In genomic region chr8:120735770-120736481, GRCm38 (mm10) we compare ENCODE assay signal across 8 mouse cellular contexts. TPM values are rescaled to one million over a fixed set of nuclear protein-coding genes. Genes with fewer than 3 reads are reported as not detected.
A peak's percentile ranks its signal among the peaks of the same experiment; 100 is the strongest.
DNase-seq lines count a peak whose midpoint lies in the region; ATAC-seq and TF ChIP-seq lines count a peak whose summit lies in the region.

Irf8 (plus strand) TSS chr8:120736358.

- H3K36me3 ChIP-seq in E14TG2a.4 (ENCODE audit: insufficient read depth, low read length) = no peaks in the 10 kb centered on the region
- no peaks in the 10 kb centered on the region for H3K36me3 ChIP-seq in forebrain, postnatal 0 days (ENCODE audit: insufficient read depth)
- peaks cover 5% of the 10 kb centered on the region for H3K36me3 ChIP-seq in liver, postnatal 0 days (replicated peaks; ENCODE audit: insufficient read depth, low read length)
- H3K36me3 ChIP-seq in neural tube, embryonic 13.5 days = no peaks in the 10 kb centered on the region
- H3K36me3 ChIP-seq in stomach, postnatal 0 days (ENCODE audit: control insufficient read depth, insufficient read depth, low read length) = no peaks in the 10 kb centered on the region

- TF ChIP-seq POLR2A in cerebellum, adult 2 months (IDR thresholded peaks at IDR 0.05; ENCODE audit: borderline replicate concordance, insufficient read depth, low read length) = no peak

- DNase-seq in cerebellum, adult 2 months = peak; percentile 54 to 57
- peak; percentile 93 for DNase-seq in forebrain, postnatal 0 days
- peak; percentile 83 for DNase-seq in heart, postnatal 25 days (ENCODE audit: low spot score)
- no peak for DNase-seq in large intestine, adult 2 months (ENCODE audit: low read depth, low spot score)
- peak; percentile 88 for DNase-seq in liver, postnatal 0 days
- peak; percentile 91 for DNase-seq in stomach, postnatal 0 days (ENCODE audit: low spot score)

- H3K27ac ChIP-seq in cerebellum, adult 2 months (ENCODE audit: insufficient read depth, low read length) = no peak within 1 kb of the TSS
- no peak within 1 kb of the TSS for H3K27ac ChIP-seq in forebrain, postnatal 0 days (ENCODE audit: low read depth, low read length)
- peak within 1 kb of the TSS; percentile 72 for H3K27ac ChIP-seq in liver, postnatal 0 days (ENCODE audit: low read depth)
- no peak within 1 kb of the TSS for H3K27ac ChIP-seq in neural tube, embryonic 13.5 days (replicated peaks)
- peak within 1 kb of the TSS; percentile 36 for H3K27ac ChIP-seq in stomach, postnatal 0 days (replicated peaks)

- H3K4me3 ChIP-seq in E14TG2a.4 (replicated peaks; ENCODE audit: low read length) = peak within 1 kb of the TSS; percentile 79
- H3K4me3 ChIP-seq in cerebellum, adult 2 months (replicated peaks; ENCODE audit: insufficient read depth, low read depth, low read length) = peak within 1 kb of the TSS; percentile 50
- H3K4me3 ChIP-seq in forebrain, postnatal 0 days (ENCODE audit: low read depth, low read length) = peak within 1 kb of the TSS; percentile 52
- H3K4me3 ChIP-seq in liver, postnatal 0 days (ENCODE audit: low read depth, low read length) = peak within 1 kb of the TSS; percentile 56
- peak within 1 kb of the TSS; percentile 50 for H3K4me3 ChIP-seq in neural tube, embryonic 13.5 days
- peak within 1 kb of the TSS; percentile 51 for H3K4me3 ChIP-seq in stomach, postnatal 0 days (ENCODE audit: low read depth, low read length)

- no peak for TF ChIP-seq EP300 in liver, postnatal 0 days (IDR thresholded peaks at IDR 0.05; ENCODE audit: low read depth)
- no peak for TF ChIP-seq EP300 in stomach, postnatal 0 days (optimal IDR thresholded peaks at IDR 0.05)

- H3K9me3 ChIP-seq in E14TG2a.4 (ENCODE audit: low read length) = no peaks in the 10 kb centered on the region
- no peaks in the 10 kb centered on the region for H3K9me3 ChIP-seq in forebrain, postnatal 0 days (ENCODE audit: low read length)
- H3K9me3 ChIP-seq in liver, postnatal 0 days (ENCODE audit: low read length) = no peaks in the 10 kb centered on the region
- H3K9me3 ChIP-seq in neural tube, embryonic 13.5 days = no peaks in the 10 kb centered on the region
- H3K9me3 ChIP-seq in stomach, postnatal 0 days (ENCODE audit: control insufficient read depth, low read length) = no peaks in the 10 kb centered on the region

- peaks cover 24% of the 10 kb centered on the region for H3K4me1 ChIP-seq in E14TG2a.4 (replicated peaks; ENCODE audit: low read depth, low read length)
- no peaks in the 10 kb centered on the region for H3K4me1 ChIP-seq in cerebellum, adult 2 months (ENCODE audit: control insufficient read depth, insufficient read depth, low read length)
- 0 out of 2 replicates have a peak, but pooled peaks cover 5% of the 10 kb centered on the region for H3K4me1 ChIP-seq in forebrain, postnatal 0 days (ENCODE audit: insufficient read depth)
- H3K4me1 ChIP-seq in liver, postnatal 0 days (ENCODE audit: insufficient read depth) = peaks cover 5% of the 10 kb centered on the region; the same call in 1 of the 2 replicates
- peaks cover 25% of the 10 kb centered on the region for H3K4me1 ChIP-seq in neural tube, embryonic 13.5 days (replicated peaks)
- peaks cover 3% of the 10 kb centered on the region; the same call in 1 of the 2 replicates for H3K4me1 ChIP-seq in stomach, postnatal 0 days (replicated peaks; ENCODE audit: control insufficient read depth, insufficient read depth)

- H3K9ac ChIP-seq in forebrain, postnatal 0 days = peak within 1 kb of the TSS; percentile 41
- H3K9ac ChIP-seq in liver, postnatal 0 days (replicated peaks) = peak within 1 kb of the TSS; percentile 37
- H3K9ac ChIP-seq in neural tube, embryonic 13.5 days = peak within 1 kb of the TSS; percentile 67
- peak within 1 kb of the TSS; percentile 57 for H3K9ac ChIP-seq in stomach, postnatal 0 days (ENCODE audit: low read length)

- H3K4me2 ChIP-seq in forebrain, postnatal 0 days (ENCODE audit: low read depth) = peak within 1 kb of the TSS; percentile 97
- peak within 1 kb of the TSS; percentile 78 for H3K4me2 ChIP-seq in liver, postnatal 0 days (ENCODE audit: low read depth, low read length)
- peak within 1 kb of the TSS; percentile 97 for H3K4me2 ChIP-seq in neural tube, embryonic 13.5 days
- peak within 1 kb of the TSS; percentile 89 for H3K4me2 ChIP-seq in stomach, postnatal 0 days (replicated peaks; ENCODE audit: low read depth)

- no peak for TF ChIP-seq CTCF in E14TG2a.4 (conservative IDR thresholded peaks at IDR 0.05; ENCODE audit: low read length)
- no peak for TF ChIP-seq CTCF in cerebellum, adult 2 months (IDR thresholded peaks at IDR 0.05; ENCODE audit: borderline replicate concordance, insufficient read depth, low read depth, low read length)
- peak; percentile 42 for TF ChIP-seq CTCF in forebrain, postnatal 0 days (IDR thresholded peaks at IDR 0.05; ENCODE audit: low read depth)
- TF ChIP-seq CTCF in liver, postnatal 0 days (IDR thresholded peaks at IDR 0.05; ENCODE audit: low read depth) = peak; percentile 20; the same call in 1 of the 2 replicates
- TF ChIP-seq CTCF in stomach, postnatal 0 days (IDR thresholded peaks at IDR 0.05; ENCODE audit: low read depth) = peak; percentile 50

- intact Hi-C loops in heart, postnatal 25 days (cut with DNase I) = loop anchor here (2.0 to 5.0 kb wide), 3 partner anchors 17 to 61 kb away; no protein-coding TSS in a partner anchor

- H3K27me3 ChIP-seq in E14TG2a.4 (ENCODE audit: insufficient read depth, low read length) = peaks cover 89% of the 10 kb centered on the region
- H3K27me3 ChIP-seq in cerebellum, adult 2 months (ENCODE audit: control insufficient read depth, insufficient read depth, low read length) = no peaks in the 10 kb centered on the region; the same call in 1 of the 2 replicates
- peaks cover 10% of the 10 kb centered on the region for H3K27me3 ChIP-seq in forebrain, postnatal 0 days (ENCODE audit: insufficient read depth, low read length)
- H3K27me3 ChIP-seq in liver, postnatal 0 days (ENCODE audit: insufficient read depth, low read length) = peaks cover 11% of the 10 kb centered on the region; the same call in 1 of the 2 replicates
- peaks cover 48% of the 10 kb centered on the region for H3K27me3 ChIP-seq in neural tube, embryonic 13.5 days
- no peaks in the 10 kb centered on the region for H3K27me3 ChIP-seq in stomach, postnatal 0 days (ENCODE audit: control insufficient read depth, insufficient read depth, low read length)

- 1% methylated on average over 61 of the region's 62 CpGs for WGBS in cerebellum, adult 2 months
- WGBS in forebrain, postnatal 0 days = under 1% methylated on average over 61 of the region's 62 CpGs
- WGBS in large intestine, adult 2 months = 1% methylated on average over 62 of the region's 62 CpGs
- 1% methylated on average over 54 of the region's 62 CpGs for WGBS in liver, postnatal 0 days (ENCODE audit: insufficient replicate concordance)
- WGBS in neural tube, embryonic 13.5 days = under 1% methylated on average over 58 of the region's 62 CpGs
- under 1% methylated on average over 56 of the region's 62 CpGs for WGBS in stomach, postnatal 0 days

- ATAC-seq in forebrain, postnatal 0 days = peak; percentile 97
- peak; percentile 95 for ATAC-seq in liver, postnatal 0 days
- ATAC-seq in neural tube, embryonic 13.5 days (ENCODE audit: low read depth) = peak; percentile 93
- ATAC-seq in stomach, postnatal 0 days (ENCODE audit: low FRiP score, low TSS enrichment) = peak; percentile 93

RNA-seq across cellular contexts. Expression of gene Irf8, which starts in this region (rescaled TPM):
- polyA plus RNA-seq in cerebellum, adult 2 months (2012; rRNA removed) = 1.8 and 2.0 TPM in 2 replicates
- 2.8 and 3.3 TPM in 2 replicates for total RNA-seq in forebrain, postnatal 0 days (2014; rRNA removed)
- polyA plus RNA-seq in forebrain, postnatal 0 days (2015; fragmentation: Nextera tagmentation; extraction: Ambion mirVana) = 4.6 and 5.8 TPM in 2 replicates
- total RNA-seq in heart, postnatal 25 days (2021) = 1 to 10 TPM; 3.2 to 4.5 TPM
- 75.8 and 95.3 TPM in 2 replicates for polyA plus RNA-seq in large intestine, adult 2 months (2012; rRNA removed)
- 28.3 and 31.8 TPM in 2 replicates for polyA plus RNA-seq in liver, postnatal 0 days (2015; fragmentation: Nextera tagmentation; extraction: Ambion mirVana)
- polyA plus RNA-seq in neural tube, embryonic 13.5 days (2015; fragmentation: Nextera tagmentation; extraction: Ambion mirVana) = 4.1 and 4.9 TPM in 2 replicates
- 18.7 and 18.9 TPM in 2 replicates for polyA plus RNA-seq in stomach, postnatal 0 days (2015; fragmentation: Nextera tagmentation; extraction: Ambion mirVana)

Comparison
In these comparisons a context has a peak if more than half of its experiments do, and no peak if none do; other contexts are left out.
1. CTCF ChIP-seq: peak in forebrain, postnatal 0 days (single experiment), liver, postnatal 0 days (single experiment) and stomach, postnatal 0 days (single experiment); none in E14TG2a.4 (single experiment) and cerebellum, adult 2 months (single experiment).
2. H3K27ac ChIP-seq: peak in liver, postnatal 0 days (single experiment) and stomach, postnatal 0 days (single experiment); none in cerebellum, adult 2 months (single experiment), forebrain, postnatal 0 days (single experiment) and neural tube, embryonic 13.5 days (single experiment).
3. Peak in every context shown above with its lines, with median percentiles within 50 percentile points of each other: H3K4me3 ChIP-seq, ATAC-seq, H3K4me2 ChIP-seq and H3K9ac ChIP-seq.